Mouse (Mus musculus): ENCODE data around the gene Amot.

The Amot gene

DNA sequence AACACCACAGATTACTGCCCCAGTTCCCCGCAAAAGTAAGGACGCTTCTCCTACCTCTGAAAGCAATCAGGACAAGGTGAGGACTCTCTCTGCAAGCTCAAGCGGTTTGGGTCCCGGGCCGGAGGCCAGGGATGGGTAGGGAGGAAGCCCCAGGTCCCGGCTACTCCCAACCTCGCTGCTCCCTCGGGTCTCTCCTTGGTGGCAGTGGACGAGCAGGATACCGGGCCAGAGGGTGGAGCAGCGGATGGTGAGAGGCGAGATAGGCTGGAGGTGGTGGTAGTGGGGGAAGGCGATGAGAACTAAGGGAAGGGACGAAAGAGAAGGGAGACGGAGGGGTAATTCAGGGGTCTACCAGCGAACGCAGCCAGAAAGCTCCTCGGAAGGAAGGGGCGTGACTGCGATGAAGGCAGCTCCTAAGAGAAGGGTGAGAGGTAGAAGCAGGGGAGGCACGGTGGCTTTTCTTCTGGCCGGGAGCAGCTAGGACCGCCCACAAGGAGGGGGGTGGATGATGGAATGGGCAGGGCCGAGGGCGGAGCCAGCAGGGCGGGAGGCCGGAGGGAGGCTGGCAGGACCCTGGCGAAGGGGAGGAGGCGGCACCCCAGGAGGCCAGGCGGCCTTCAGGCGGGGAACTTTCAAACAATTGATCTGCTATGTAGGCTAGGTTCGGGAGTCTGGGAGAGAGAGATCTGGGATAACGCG lies at the start of gene Amot:
TSS of gene Amot (minus strand) at position 465 of the 699 bp plus-strand sequence.
- peak; percentile 85 to 90 for DNase-seq

DNA sequence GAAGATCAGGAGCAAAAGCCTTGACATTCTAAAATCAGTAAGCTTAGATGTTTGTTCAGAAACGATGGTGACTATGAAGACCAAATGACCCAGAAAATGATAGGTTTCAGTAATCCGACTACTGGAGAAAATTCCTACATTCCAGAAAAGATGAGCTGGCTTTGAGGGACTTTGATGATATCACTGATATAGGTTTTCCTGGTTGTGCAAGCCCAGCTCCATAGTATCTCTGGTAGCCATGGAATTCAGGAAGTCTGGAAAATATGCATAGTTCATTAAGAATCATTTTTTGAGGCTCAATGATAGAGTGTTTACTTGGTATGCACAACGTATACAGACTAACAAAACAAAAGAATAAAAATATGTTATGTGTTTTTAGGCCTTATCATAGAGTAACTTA lies 40.1 kb upstream of the Amot start:
- DNase-seq = no peak

DNA sequence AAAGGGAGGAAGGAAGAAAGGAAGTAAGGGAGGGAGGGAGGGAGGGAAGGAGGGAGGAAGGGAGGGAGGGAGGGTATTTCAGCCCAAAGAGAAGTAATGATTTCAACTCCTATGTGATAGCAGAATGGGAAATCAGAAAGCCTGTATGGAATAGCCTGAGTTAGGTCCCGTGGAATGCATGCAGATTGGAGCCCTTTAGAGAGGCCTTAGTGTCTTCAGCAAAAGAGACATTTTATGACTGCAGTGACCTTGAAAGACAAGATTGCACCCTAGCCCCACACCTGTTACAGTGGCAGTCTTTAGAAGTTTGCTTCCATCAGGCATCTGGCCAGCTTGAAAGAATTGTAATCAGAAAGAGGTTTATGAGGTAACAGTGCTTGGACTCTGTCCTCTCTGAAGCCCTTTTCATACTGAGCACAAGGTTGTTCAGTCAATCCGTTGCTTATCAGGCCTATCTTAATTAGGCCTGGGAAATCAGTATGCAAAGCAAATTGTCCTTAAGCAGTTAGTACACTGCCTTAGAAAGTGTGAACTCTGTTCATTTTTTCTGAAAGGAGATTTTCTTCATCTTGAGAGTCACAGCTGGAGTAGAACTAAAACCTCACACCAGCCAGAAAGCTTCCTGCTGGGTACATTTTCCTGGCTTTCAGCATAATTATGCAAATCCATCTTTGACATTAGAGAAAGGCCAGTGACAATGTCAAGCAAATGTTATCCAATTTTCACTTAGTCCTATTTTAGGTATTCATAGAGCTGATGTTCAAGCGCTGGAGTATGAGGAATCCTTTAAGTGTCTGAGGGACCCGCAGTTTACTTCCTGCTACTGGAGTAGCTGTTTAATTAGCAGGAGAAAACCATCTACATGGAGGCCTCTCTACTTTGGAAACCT lies 38.9 kb upstream of the Amot start:
- DNase-seq = no peak

DNA sequence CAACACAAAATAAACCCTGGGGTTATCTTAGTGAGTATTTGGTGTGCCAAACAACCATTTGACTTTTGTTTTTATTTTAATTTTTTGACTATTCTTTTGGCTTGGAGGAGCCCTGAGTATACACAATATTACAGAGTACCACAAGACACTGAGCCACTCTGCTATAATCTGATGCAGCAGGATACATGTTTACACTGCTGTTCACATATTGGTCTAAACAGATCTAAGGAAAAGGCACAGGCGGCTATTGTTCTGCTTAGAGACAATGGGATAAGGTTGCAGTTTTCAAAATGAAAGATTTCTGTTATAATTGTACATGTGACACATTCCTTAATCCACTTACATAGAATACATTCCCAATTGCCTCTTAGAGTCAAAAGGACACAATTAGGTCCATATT lies 36.1 kb upstream of the Amot start:
- no peak for DNase-seq

DNA sequence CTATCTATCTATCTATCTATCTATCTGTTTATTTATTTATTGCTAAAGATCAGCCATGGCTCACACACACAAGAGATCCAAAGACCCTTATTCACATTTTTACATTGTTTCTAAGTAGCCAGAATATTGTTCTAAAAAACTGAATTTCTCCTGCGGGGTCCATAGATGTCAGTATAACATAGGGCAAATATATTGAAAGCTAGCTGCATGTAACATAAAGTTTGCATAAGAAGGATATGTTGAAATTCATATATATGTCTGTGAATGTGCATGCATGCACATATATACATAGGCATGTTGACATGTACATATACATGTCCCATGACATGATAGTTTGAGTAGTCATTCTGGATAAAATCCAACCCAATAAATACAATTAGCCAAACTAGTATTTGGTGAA lies 35.3 kb upstream of the Amot start:
- DNase-seq = no peak

DNA sequence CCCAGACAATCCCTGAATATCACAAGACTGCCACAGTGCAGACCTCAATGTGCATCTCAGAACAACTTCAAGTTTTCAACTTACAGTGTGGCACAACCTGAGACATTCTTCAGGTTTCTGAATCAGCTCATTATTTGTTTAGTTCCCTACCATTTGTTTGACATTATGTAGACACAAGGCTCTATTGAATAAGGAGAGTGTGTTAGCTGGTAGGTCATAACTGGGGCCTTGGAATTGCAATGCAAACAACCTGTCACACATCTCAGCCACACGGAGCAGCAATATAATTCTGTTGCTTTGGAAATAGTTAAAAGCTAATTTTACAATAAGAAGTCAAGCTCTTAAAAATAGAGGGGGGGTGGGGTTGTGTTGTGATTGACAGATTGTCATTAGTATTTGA lies 24.6 kb upstream of the Amot start:
- no peak for DNase-seq

DNA sequence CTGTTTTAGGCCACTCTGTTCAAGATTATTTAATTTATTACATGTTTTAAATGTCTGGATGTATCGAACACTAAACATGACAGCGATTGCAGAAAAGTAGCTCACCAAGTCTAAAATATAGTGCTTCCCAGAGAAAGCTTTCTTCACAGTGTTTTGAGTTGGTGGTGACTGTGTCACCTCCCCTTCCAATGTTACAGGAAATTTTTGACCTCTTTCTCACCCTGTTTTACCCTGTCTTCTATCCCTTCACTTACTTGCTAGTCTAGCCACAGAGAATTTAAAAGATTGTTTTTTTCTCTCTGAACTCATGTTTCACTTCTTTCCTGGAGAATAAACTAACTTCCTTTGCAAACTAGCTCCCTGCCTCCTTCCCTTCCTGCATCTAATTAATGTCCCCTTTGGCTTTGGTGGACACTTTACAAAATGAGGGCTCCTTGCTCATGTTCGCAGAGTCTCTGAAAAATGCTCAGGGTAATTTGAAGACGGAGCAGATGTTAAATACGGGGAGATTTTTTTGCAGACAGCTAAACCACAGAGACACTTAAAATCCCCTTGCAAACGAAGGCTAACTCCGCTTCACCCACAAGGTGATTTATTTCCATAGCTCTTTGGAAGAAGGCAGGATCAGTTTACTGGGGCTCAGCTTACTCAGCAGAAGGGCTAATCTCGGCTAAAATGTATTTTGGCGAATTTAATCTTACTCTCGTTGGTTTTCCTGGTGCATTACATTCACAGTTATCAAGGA lies 11.5 kb upstream of the Amot start:
- no peak for DNase-seq

DNA sequence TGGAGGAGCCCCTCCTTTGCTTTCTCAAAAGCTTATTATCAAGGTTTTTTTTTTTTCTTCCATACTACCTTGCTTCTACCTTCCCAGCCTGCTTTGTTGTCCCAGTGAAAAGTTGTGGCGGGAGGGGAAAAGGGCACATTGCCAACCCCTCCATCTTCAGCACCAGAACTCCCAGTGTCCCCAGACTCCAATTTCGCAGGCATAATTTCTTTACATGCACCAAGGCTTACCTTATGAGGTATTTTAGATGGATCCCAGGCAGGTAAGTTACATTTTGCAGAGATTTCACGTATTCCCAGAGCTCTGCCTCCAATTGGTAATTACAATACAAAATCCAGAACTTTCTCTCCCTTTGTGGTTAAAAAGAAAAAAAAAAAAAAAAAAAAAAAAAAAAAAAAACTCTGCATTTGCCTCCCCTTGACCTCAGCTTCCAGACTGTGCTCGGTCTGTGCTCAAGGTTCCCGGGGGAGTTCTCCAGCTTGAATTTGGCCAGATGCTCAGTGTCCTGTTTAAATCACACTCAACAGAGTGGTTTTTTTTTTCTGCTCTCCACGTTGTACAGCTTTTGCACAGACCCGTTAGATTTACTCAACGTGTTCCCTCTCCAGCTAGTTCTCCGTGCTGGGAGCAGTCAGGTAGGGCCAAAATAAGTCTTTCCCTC lies 10.6 kb upstream of the Amot start:
- DNase-seq = no peak

DNA sequence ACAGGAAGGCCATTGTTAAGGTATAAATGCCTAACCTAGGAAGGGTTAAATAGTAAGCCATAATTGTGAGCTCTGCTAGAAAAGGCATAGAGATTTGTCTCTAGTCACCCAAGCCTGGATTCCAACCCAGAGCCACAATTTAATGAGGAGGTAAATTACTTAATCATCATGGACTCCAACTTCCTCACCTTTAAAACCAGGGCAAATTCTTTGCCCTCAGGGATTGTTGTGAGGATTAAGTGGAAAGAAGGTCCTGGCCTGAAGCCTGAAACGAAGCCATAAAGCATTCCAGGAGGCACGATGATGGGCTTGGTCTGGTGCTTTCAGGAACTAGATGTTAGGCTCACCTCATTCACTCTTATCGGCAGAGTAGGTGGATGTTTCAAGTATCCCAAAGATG lies 5.7 kb upstream of the Amot start:
- DNase-seq = no peak

DNA sequence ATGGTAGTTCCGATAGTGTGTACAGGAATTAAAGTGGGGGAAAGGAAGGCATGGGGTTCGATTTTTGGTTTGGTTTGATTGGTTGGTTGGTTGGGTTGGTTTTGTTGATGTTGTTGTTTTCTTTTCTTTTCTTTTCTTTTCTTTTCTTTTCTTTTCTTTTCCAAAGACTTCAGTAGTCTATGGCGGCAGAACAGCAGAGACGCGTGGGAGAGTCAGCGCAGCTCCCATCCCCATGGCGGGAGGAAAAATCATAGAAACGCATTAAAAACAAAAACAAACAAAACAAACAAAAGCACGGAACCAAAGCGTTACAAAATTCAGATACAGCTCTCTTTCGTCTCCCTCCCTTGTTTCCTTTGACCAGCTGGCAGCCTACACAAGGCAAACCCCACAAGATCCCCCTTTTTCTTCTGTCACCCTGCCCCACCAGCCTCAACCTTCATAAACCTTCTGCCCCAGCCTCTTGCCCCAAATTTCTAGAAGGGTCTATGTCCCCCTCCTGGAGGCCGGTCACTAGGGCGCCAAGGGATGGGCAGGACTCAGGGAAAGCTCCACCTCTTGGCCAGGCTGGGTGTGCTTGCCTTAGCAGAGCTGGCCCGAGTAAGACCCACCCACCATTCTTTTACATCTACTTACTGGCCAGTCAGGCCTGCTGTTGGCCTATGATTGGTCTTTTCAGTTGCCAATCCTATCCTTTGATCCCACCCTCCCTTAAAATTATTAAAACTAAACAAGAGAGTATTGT lies 648 bp upstream of the Amot start:
- peak; percentile 72 to 76 for DNase-seq

DNA sequence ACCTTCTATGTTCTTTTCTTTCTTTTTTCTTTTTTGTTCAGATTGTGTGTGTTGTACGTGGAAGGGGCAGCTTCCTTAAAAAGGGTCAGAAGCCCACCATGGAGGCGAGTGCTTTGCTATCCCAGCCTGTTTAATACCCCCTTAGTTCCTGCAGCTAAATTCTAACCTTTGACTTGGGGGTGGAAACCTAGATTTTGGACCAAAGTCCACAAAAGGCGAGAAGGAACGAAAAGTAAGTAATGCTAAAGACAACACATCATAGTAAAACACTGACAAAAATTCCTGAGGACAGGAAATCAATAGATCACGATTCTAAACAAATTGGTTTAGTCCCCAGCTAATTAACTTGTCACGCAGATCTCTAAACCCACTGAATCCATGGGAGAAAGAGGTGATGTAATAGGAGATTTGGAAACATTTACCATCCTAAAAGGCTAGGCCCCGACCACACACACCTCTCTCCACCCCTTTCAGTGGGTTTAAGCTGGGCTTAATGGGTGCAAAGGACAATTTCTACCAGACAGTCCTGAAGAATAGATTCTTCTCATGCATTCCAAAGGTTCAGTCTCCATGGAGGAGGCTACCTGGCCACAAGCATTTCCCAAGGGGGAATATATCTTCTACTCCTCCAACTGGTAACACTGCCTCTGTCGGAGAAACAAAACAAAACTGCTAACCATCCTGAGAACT lies 3.2 kb downstream of the Amot start:
- no peak for DNase-seq

DNA sequence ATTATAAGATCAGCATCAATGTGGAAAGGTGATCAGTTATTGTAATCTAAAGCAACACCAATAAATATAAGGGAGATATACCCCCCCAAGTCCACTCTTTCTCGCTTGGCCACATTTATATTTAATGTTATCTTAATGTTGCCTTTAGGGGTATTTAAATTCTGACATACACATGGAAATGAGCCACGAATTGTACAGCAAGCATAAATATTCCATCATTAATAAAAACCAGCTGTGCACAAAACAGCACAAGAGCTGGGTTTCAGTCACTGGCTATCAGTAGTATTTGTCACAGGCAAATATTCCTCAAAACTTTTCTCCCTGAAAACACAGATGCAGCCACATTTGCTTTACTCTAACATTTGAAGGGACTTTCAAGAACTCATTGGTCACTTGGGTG lies 5.9 kb downstream of the Amot start:
- no peak for DNase-seq

DNA sequence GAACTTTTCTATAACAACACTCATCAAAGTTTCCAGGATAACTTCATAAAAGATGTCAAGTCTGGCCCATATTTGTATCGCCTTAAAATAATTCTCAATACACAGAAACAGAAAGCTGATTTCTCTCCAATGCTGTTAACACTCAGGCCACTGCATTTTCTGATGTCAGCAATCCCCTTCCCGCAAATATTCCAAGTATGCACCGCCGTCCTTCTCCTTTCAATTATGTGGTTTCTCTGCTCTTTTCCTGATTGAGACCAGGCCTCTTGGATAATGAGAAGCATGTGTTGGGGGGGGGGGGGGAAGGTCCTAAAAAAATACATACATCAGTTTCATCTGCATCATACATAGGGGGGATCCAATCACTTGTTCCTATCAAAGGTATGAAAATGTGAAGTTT lies 6.3 kb downstream of the Amot start:
- DNase-seq = no peak

DNA sequence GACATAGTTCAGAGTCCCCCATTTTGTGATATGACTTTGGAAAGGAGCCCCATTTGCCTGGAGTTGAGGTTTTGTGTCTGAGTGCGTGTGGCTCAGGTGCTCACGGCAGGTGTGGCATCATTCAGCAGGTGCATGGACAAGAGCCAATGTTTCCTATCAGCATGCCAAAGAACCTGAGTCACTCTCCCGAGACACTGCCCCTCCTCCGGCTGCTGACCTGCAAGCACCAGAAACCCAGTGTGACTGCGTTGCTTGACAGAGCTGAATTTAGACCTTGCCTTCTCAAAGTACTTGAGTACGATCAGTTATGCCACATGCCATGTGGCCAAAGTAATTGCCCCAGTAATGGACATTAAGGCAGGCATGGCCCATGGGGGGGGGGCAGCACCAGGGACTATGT lies 7.5 kb downstream of the Amot start:
- DNase-seq = peak in 1 of 2 experiments; percentile 13

DNA sequence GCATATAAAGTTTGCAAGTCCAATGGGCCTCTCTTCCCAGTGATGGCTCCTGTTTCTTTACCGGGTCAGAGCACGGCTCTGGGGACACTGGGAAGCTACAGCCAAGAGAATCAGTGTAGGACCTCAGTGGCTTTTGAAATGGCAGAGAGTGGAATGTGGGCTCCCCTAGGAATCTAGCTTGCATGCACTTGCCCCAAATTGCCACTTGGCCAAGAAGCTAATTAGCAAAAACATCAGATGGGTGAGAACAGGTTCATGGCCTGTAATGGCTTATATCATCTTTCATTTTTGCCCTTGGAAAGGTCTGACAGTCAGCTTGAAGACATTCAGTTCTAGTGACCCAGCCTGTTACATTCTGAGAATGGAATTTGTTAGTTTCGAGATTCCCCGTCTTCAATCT lies 9.6 kb downstream of the Amot start:
- no peak for DNase-seq

DNA sequence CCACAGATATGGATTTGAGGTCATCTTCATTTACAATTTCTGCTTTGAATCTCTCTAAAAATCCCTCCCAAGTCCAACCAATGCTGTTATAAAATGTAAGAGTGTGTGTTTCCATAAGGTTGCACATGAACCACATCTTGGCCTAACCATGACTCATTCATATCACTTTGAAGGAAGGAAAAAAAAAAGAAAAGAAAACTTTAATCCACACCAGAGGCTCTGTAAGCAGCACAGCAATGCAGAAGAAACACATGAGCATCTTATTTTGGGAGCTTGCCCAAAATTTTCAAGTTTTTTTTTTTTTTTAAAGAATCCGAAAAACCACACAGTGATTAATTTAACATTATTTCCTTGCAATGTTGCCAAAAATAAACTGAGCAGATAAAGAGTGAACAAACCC lies 14.2 kb downstream of the Amot start:
- DNase-seq = no peak

DNA sequence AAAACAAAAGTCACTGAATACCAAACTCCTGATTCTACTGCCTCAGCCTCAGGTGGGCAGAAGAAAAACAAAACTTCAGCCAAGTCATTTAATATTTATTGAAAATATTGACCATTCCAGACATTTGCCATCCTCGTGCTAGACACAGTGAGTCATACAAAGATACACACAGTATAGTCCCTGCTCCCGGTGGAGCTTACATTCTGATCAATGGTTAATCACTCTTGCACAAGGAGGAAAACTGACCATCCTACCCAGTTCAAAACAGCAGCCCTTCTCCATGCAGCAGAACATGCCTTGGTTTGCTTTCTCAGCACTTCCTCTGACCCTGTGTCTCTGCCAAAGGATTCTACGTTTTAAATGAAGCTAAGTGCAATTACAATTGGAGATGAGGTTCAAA lies 14.6 kb downstream of the Amot start:
- no peak for DNase-seq

DNA sequence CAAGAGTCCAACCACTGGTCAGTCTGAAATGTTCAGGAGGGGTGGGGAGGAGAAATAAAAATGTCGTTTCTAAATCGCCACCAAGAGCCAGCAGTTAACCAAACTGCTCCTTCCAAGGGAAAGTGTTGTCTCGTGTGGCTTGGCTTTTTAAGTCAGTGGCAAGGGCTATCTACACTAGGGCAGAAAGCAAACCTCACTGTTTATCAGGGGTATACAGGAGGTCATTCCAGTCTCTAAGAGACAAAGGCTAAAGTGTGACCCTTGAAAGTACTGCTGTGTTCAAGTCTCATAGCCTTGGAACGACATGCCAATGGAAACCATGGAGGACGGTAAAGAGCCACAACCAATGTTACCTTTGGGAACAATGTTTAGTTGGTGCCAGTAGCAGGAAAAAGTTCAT lies 15.0 kb downstream of the Amot start:
- no peak for DNase-seq

DNA sequence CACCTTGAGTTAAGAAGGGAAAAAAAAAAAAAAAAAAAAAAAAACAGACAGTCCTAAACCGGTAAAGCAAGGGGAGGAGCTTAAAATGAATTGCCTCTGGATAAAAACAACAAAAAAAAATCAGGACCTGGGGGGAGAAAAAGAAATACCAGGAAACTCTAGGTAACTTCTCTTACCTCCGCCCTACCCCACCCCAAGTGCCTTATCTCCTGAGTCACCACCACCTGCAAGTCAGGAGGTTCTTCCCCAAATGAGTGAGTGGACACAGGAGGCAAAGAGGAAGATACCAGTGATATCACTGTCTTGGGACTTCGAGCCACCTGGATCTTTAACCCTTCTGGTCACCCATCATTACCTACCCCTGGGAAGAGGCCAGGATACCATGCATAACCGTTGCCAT lies 19.5 kb downstream of the Amot start:
- DNase-seq = no peak

DNA sequence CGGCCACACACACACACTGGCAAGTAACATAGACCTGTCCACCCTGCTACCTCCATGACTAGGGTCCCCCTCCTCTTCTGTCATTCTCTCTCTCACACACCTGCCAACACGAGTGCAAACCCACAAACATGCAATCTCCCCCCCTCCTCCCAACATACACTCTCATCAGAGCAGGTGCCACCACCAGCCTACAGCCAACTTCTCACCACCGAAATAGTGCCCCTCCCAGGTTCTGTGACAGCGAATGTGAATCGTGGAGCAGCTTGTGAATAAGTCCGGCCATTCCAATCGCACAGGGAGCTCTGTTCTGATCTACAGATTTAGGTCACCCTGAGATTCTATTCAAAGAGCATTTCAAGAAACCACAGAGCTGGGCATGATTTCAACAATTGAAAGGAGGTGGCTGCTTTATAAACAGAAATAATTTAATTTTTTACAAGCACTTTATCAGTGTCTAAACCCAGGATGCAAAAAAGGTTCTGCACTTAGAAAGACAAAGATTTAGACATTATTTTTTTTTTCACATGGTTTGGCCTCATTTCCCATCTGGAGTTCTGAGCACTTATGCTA lies 21.4 kb downstream of the Amot start:
- DNase-seq = peak; percentile 48 to 61

DNA sequence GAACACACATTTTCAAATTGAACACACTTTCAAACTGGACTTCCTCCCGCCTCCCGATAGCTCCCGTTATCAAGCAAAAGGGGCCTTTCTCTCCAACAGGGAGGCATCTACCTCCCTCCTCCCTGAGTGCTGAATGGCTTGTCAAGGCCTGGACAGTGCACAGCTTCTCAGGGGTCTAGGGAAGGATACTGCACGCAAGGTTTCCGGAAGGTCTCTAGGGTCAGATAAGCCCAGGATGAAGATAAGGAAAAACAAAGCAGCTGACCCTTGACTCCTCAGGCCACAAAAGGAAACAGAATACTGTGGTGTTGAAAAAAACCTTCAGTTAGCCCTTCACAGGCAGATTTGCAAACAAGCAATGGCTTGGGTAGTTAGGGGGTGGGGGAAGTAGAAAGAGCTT lies 22.6 kb downstream of the Amot start:
- DNase-seq = no peak
